Mouse (Mus musculus) C2C12 (cell line): ENCODE measurements around the gene Psmd4. TPM values are rescaled to one million over a fixed set of nuclear protein-coding genes. Genes with fewer than 3 reads are reported as not detected.

Source experiments
- H3K27me3 ChIP-seq: one replicate; pipeline ENCODE4 v1.6.1; 2011; ENCODE audit not compliant: control insufficient read depth, insufficient read depth, insufficient read length
- H3K36me3 ChIP-seq: one replicate; pipeline ENCODE4 v1.6.1; 2011; ENCODE audit not compliant: control insufficient read depth, insufficient read depth
- H3K4me3 ChIP-seq: one replicate; pipeline ENCODE4 v1.5.1; 2011; ENCODE audit warnings: mild to moderate bottlenecking, control low read depth; ENCODE audit not compliant: poor library complexity, insufficient read depth, severe bottlenecking
- H3K79me2 ChIP-seq: one replicate; pipeline ENCODE4 v1.6.1; 2011; ENCODE audit not compliant: control insufficient read depth, insufficient read depth
- H3K79me3 ChIP-seq: one replicate; pipeline ENCODE4 v1.6.1; 2011; ENCODE audit warnings: low read depth, control low read depth
- H3ac ChIP-seq: one replicate; pipeline ENCODE3; 2011; ENCODE audit warnings: low read depth; ENCODE audit not compliant: control insufficient read depth, insufficient read length
- CEBPB ChIP-seq: IDR thresholded peaks from one replicate; pipeline ENCODE4 v1.6.1; 2011; ENCODE audit warnings: low read depth, mild to moderate bottlenecking, control low read depth, moderate library complexity
- CTCF ChIP-seq: IDR thresholded peaks from one replicate; pipeline ENCODE4 v1.5.1; 2011; ENCODE audit not compliant: control insufficient read depth, insufficient read depth, insufficient read length
- FOSL1 ChIP-seq: IDR thresholded peaks from one replicate; pipeline ENCODE4 v1.8.0; 2011; ENCODE audit warnings: mild to moderate bottlenecking, low read length; ENCODE audit not compliant: poor library complexity, insufficient read depth, severe bottlenecking
- MAX ChIP-seq: IDR thresholded peaks from one replicate; pipeline ENCODE4 v1.6.1; 2011; ENCODE audit warnings: mild to moderate bottlenecking, control low read depth
- MYOD1 ChIP-seq: IDR thresholded peaks from one replicate; pipeline ENCODE4 v1.6.1; 2011; ENCODE audit warnings: low read depth; ENCODE audit not compliant: control insufficient read depth, insufficient read length
- MYOG ChIP-seq: IDR thresholded peaks from one replicate; pipeline ENCODE4 v1.6.1; 2011; ENCODE audit not compliant: control insufficient read depth, insufficient read length; ENCODE audit errors: extremely low read depth
- USF1 ChIP-seq: IDR thresholded peaks from one replicate; pipeline ENCODE4 v1.6.1; 2011; ENCODE audit warnings: low read depth, mild to moderate bottlenecking, control low read depth, moderate library complexity
- polyA plus RNA-seq: library from polyadenylated mRNA; unstranded; fragments of >200 nt; fragmentation: generic; extraction: Trizol; gene quantifications from one replicate; pipeline ENCODE4 v1.2.1, GENCODE M21; 2012; ENCODE audit warnings: missing spikeins

The Psmd4 gene
- polyA plus RNA-seq, 1 experiment, result 264 TPM

GRCm38 (mm10) chr3:95013699-95014427 lies 28.6 kb downstream of the Psmd4 start:
- Histone ChIP-seq H3K36me3 (peaks cover 34% of the 10 kb centered on the region), H3K79me3 (peaks cover 17% of the 10 kb centered on the region), H3ac (peak overlapping the region; percentile 92), H3K4me3 (peak overlapping the region; percentile 95), H3K79me2 (peaks cover 48% of the 10 kb centered on the region), H3K27me3 (no peaks in the 10 kb centered on the region)
- TF ChIP-seq MAX (no peak), CEBPB (no peak), FOSL1 (no peak), MYOG (no peak), USF1 (no peak), MYOD1 (no peak), CTCF (no peak)

GRCm38 (mm10) chr3:95012982-95013381 lies 29.4 kb downstream of the Psmd4 start:
- no peaks in the 10 kb centered on the region for H3K27me3 ChIP-seq
- peaks cover 41% of the 10 kb centered on the region for H3K36me3 ChIP-seq
- no peak for TF ChIP-seq FOSL1
- TF ChIP-seq CEBPB, result no peak
- TF ChIP-seq MYOG, result no peak
- no peak for TF ChIP-seq CTCF
- no peak for TF ChIP-seq MAX
- TF ChIP-seq USF1, result no peak
- TF ChIP-seq MYOD1, result no peak
- peaks cover 17% of the 10 kb centered on the region for H3K79me3 ChIP-seq
- no peak overlapping the region for H3ac ChIP-seq
- peaks cover 48% of the 10 kb centered on the region for H3K79me2 ChIP-seq
- no peak overlapping the region for H3K4me3 ChIP-seq

- H3ac ChIP-seq, result no peak overlapping the region
- H3K79me3 ChIP-seq, result peaks cover 17% of the 10 kb centered on the region
- no peaks in the 10 kb centered on the region for H3K27me3 ChIP-seq
- H3K36me3 ChIP-seq, result peaks cover 61% of the 10 kb centered on the region
- H3K4me3 ChIP-seq, result no peak overlapping the region
- peaks cover 48% of the 10 kb centered on the region for H3K79me2 ChIP-seq
- TF ChIP-seq CEBPB, result no peak
- no peak for TF ChIP-seq MYOG
- TF ChIP-seq MAX, result no peak
- TF ChIP-seq USF1, result no peak
- no peak for TF ChIP-seq CTCF
- no peak for TF ChIP-seq FOSL1
These were observed 32.0 kb downstream of the Psmd4 start for GRCm38 (mm10) chr3:95010396-95010795.

GRCm38 (mm10) chr3:95007706-95008105 lies 34.7 kb downstream of the Psmd4 start:
- H3ac ChIP-seq, result no peak overlapping the region
- no peak for TF ChIP-seq CTCF
- no peaks in the 10 kb centered on the region for H3K27me3 ChIP-seq
- peaks cover 7% of the 10 kb centered on the region for H3K79me3 ChIP-seq
- peaks cover 84% of the 10 kb centered on the region for H3K36me3 ChIP-seq
- H3K4me3 ChIP-seq, result no peak overlapping the region
- H3K79me2 ChIP-seq, result peaks cover 24% of the 10 kb centered on the region

GRCm38 (mm10) chr3:95005651-95006050 lies 36.8 kb downstream of the Psmd4 start:
- Histone ChIP-seq H3K4me3 (no peak overlapping the region), H3ac (no peak overlapping the region), H3K79me3 (peaks cover 3% of the 10 kb centered on the region), H3K79me2 (peaks cover 5% of the 10 kb centered on the region), H3K27me3 (no peaks in the 10 kb centered on the region), H3K36me3 (peaks cover 88% of the 10 kb centered on the region)
- TF ChIP-seq MAX (no peak), CEBPB (no peak), USF1 (no peak), MYOD1 (no peak), FOSL1 (no peak), CTCF (no peak), MYOG (no peak)

GRCm38 (mm10) chr3:95003273-95003672 lies 39.1 kb downstream of the Psmd4 start:
- Histone ChIP-seq H3K79me3 (no peaks in the 10 kb centered on the region), H3K27me3 (no peaks in the 10 kb centered on the region), H3K4me3 (no peak overlapping the region), H3K79me2 (no peaks in the 10 kb centered on the region), H3ac (no peak overlapping the region), H3K36me3 (peaks cover 87% of the 10 kb centered on the region)
- TF ChIP-seq CEBPB, result no peak

GRCm38 (mm10) chr3:95002569-95002968 lies 39.8 kb downstream of the Psmd4 start:
- no peaks in the 10 kb centered on the region for H3K27me3 ChIP-seq
- no peaks in the 10 kb centered on the region for H3K79me3 ChIP-seq
- no peaks in the 10 kb centered on the region for H3K79me2 ChIP-seq
- no peak overlapping the region for H3K4me3 ChIP-seq
- H3ac ChIP-seq, result no peak overlapping the region
- H3K36me3 ChIP-seq, result peaks cover 87% of the 10 kb centered on the region
- TF ChIP-seq USF1 (no peak), FOSL1 (no peak), MYOD1 (no peak), MYOG (no peak), CEBPB (no peak), CTCF (no peak), MAX (no peak)
